Mouse (Mus musculus): ENCODE results near the gene Nrg4.
A peak's percentile ranks its signal among the peaks of the same experiment; 100 is the strongest.

The Nrg4 gene

GRCm38 (mm10) chr9:55326515-55327233 lies at the start of gene Nrg4, which contains the start of gene Tmem266:
Gene Nrg4 (minus strand): TSS chr9:55326844.
Gene Tmem266 (plus strand): TSS chr9:55326913.
- peak; percentile 73 for DNase-seq (ENCODE audit: low read depth, low spot score)

- DNase-seq (ENCODE audit: low read depth, low spot score): no peak
Observed at GRCm38 (mm10) chr9:55371908-55372307, 45.3 kb upstream of the Nrg4 start.

- DNase-seq (ENCODE audit: low read depth, low spot score): no peak
Observed at GRCm38 (mm10) chr9:55368011-55368410, 41.4 kb upstream of the Nrg4 start.

- DNase-seq (ENCODE audit: low read depth, low spot score): no peak
Observed at GRCm38 (mm10) chr9:55363707-55364106, 37.1 kb upstream of the Nrg4 start.

GRCm38 (mm10) chr9:55361969-55362368 lies 35.3 kb upstream of the Nrg4 start:
- DNase-seq (ENCODE audit: low read depth, low spot score): no peak

- no peak for DNase-seq (ENCODE audit: low read depth, low spot score)
Observed at GRCm38 (mm10) chr9:55360861-55361260, 34.2 kb upstream of the Nrg4 start.

GRCm38 (mm10) chr9:55360372-55360771 lies 33.7 kb upstream of the Nrg4 start:
- DNase-seq (ENCODE audit: low read depth, low spot score): no peak

GRCm38 (mm10) chr9:55357164-55357563 lies 30.5 kb upstream of the Nrg4 start:
- DNase-seq (ENCODE audit: low read depth, low spot score): no peak

GRCm38 (mm10) chr9:55355270-55355834 lies 28.7 kb upstream of the Nrg4 start:
- DNase-seq (ENCODE audit: low read depth, low spot score): no peak

GRCm38 (mm10) chr9:55354686-55355085 lies 28.0 kb upstream of the Nrg4 start:
- DNase-seq (ENCODE audit: low read depth, low spot score): no peak

- no peak for DNase-seq (ENCODE audit: low read depth, low spot score)
Observed at GRCm38 (mm10) chr9:55348664-55349063, 22.0 kb upstream of the Nrg4 start.

GRCm38 (mm10) chr9:55345332-55345731 lies 18.7 kb upstream of the Nrg4 start:
- no peak for DNase-seq (ENCODE audit: low read depth, low spot score)

GRCm38 (mm10) chr9:55344165-55344564 lies 17.5 kb upstream of the Nrg4 start:
- DNase-seq (ENCODE audit: low read depth, low spot score): no peak

- DNase-seq (ENCODE audit: low read depth, low spot score): no peak
Observed at GRCm38 (mm10) chr9:55332949-55333348, 6.3 kb upstream of the Nrg4 start.

GRCm38 (mm10) chr9:55332476-55332875 lies 5.8 kb upstream of the Nrg4 start:
- DNase-seq (ENCODE audit: low read depth, low spot score): no peak

- DNase-seq (ENCODE audit: low read depth, low spot score): no peak
Observed at GRCm38 (mm10) chr9:55329401-55329800, 2.8 kb upstream of the Nrg4 start.

GRCm38 (mm10) chr9:55328151-55328918 lies 1.7 kb upstream of the Nrg4 start:
- DNase-seq (ENCODE audit: low read depth, low spot score): no peak

- DNase-seq (ENCODE audit: low read depth, low spot score): peak; percentile 54
Observed at GRCm38 (mm10) chr9:55327234-55327615, 581 bp upstream of the Nrg4 start.

- no peak for DNase-seq (ENCODE audit: low read depth, low spot score)
Observed at GRCm38 (mm10) chr9:55325564-55326514, 805 bp downstream of the Nrg4 start.

GRCm38 (mm10) chr9:55325061-55325460 lies 1.6 kb downstream of the Nrg4 start:
- no peak for DNase-seq (ENCODE audit: low read depth, low spot score)

GRCm38 (mm10) chr9:55324516-55324915 lies 2.1 kb downstream of the Nrg4 start:
- no peak for DNase-seq (ENCODE audit: low read depth, low spot score)

GRCm38 (mm10) chr9:55324085-55324484 lies 2.6 kb downstream of the Nrg4 start:
- DNase-seq (ENCODE audit: low read depth, low spot score): no peak

All from CD4-positive, CD25-positive, alpha-beta regulatory T cell, adult 2 months (primary cell).